Mouse (Mus musculus) liver, embryonic 13.5 days (tissue): ENCODE measurements around the gene Srd5a1. TPM values are rescaled to one million over a fixed set of nuclear protein-coding genes. Genes with fewer than 3 reads are reported as not detected.
A peak's percentile ranks its signal among the peaks of the same experiment; 100 is the strongest.
"Not testable (repeated sequence)": the region's sequence is repeated elsewhere in the genome, so short reads cannot be mapped to it uniquely, and the experiment has no call there.

Experiments
- ATAC-seq: fragments of 200-750 bp; cut with Nextera tagmentation; 2 replicates; pipeline ENCODE4 v1.8.0; 2017; ENCODE audit warnings: low read depth, mild to moderate bottlenecking, moderate number of reproducible peaks, moderate library complexity
- DNase-seq: peaks from one replicate; pipeline ENCODE4 v3.0.0; 2022
- H3K27ac ChIP-seq: fragments of 300-500 bp; sonication (generic); 2 replicates; pipeline ENCODE4 v1.5.1; 2015; ENCODE audit warnings: moderate library complexity, mild to moderate bottlenecking, inconsistent platforms
- H3K27me3 ChIP-seq: fragments of 300-500 bp; sonication (generic); 2 replicates; pipeline ENCODE4 v1.6.1; 2015; ENCODE audit warnings: mild to moderate bottlenecking, inconsistent platforms
- H3K36me3 ChIP-seq: fragments of 300-500 bp; sonication (generic); 2 replicates; pipeline ENCODE4 v1.6.1; 2015; ENCODE audit warnings: mild to moderate bottlenecking, inconsistent platforms
- H3K4me1 ChIP-seq: fragments of 300-500 bp; sonication (generic); replicated peaks from 2 replicates; pipeline ENCODE4 v1.6.1; 2015; ENCODE audit warnings: inconsistent platforms
- H3K4me2 ChIP-seq: fragments of 300-500 bp; sonication (generic); 2 replicates; pipeline ENCODE4 v1.6.1; 2015; ENCODE audit warnings: inconsistent platforms, mild to moderate bottlenecking, moderate library complexity
- H3K4me3 ChIP-seq: fragments of 300-500 bp; sonication (generic); replicated peaks from 2 replicates; pipeline ENCODE4 v1.5.1; 2015; ENCODE audit warnings: mild to moderate bottlenecking, inconsistent platforms
- H3K9ac ChIP-seq: fragments of 300-500 bp; sonication (generic); 2 replicates; pipeline ENCODE4 v1.6.1; 2015; ENCODE audit warnings: mild to moderate bottlenecking, inconsistent platforms
- H3K9me3 ChIP-seq: fragments of 300-500 bp; sonication (generic); replicated peaks from 2 replicates; pipeline ENCODE4 v1.6.1; 2016; ENCODE audit warnings: inconsistent platforms
- WGBS: fragments of 180-500 bp; shearing (Covaris S2); methylation state at CpG from one replicate; pipeline ENCODE4 v1.1.7; 2015; ENCODE audit not compliant: insufficient replicate concordance; 5-methylcytosine and 5-hydroxymethylcytosine counted together
- polyA plus RNA-seq: library from polyadenylated mRNA; unstranded; fragments of >200 nt; fragmentation: Nextera tagmentation; extraction: Ambion mirVana; gene quantifications from 2 replicates; pipeline ENCODE4 v1.2.1, GENCODE M21; 2015

Srd5a1 gene
- polyA plus RNA-seq, 1 experiment from 2014 or later = 4.7 TPM

DNA sequence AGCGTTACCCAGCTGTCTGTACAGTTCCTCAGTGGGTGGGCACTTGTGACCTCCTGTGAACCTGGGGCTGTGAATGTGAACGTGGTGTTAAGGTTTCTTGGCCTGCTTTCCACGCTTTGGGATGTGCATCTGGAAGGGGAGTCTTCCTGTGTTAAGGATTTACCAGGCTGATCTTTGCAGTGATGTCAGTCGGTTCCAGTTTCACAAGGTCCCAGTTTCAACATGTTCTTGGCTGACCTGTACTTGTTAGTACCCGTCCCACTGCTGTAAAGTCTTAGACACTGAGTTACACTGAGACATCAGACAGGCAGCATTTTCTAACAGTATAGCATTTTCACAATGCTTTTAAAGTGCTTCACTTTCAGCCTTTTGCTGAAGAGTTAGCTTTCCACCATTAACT, 12.6 kb upstream of the Srd5a1 start:
- Histone ChIP-seq H3K27me3 (no peaks in the 10 kb centered on the region), H3K4me2 (no peak overlapping the region), H3K27ac (no peak overlapping the region), H3K4me1 (no peaks in the 10 kb centered on the region), H3K9ac (no peak overlapping the region), H3K4me3 (no peak overlapping the region), H3K9me3 (no peaks in the 10 kb centered on the region), H3K36me3 (peaks cover 92% of the 10 kb centered on the region)
- ATAC-seq (no peak), DNase-seq (no peak)
- WGBS = 78% methylated on average over 5 of the region's 5 CpGs

DNA sequence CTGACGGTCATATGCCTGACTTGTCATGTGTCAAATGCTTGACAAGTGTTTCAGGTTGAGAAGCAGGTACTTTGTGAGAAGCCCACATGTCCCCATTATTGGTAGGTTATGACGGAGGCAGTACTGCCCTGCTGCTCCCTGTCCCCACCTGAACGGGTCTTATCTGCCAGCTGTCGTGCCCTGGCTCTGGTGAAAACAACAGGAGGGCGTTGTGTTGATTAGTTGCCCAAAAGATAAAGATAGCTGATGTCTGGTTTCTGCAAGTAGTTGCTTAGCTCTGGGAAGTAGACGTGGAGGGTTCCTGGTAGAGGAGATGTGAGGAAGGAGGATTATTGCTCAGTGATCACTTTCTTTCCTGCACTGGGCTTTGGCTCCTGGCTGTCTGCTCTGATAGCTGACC, 5.5 kb upstream of the Srd5a1 start:
- WGBS = 43% methylated on average over 6 of the region's 6 CpGs
- peaks cover 80% of the 10 kb centered on the region for H3K36me3 ChIP-seq

DNA sequence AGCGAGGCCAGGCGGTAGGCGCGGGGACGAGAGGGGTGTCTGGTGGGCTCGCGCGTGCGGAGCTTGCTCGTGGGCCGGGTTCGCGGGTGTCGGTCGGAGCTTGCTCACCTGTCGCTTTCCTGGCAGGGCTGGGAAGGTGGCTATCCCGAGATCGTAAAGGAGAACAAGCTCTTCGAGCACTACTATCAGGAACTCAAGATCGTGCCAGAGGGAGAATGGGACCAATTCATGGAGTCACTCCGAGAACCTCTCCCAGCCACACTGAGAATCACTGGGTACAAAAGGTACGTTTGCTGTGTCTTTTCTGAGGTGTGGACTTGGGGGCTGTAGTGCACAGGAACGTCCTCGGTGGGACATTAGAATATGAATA, 918 bp upstream of the Srd5a1 start:
- H3K4me1 ChIP-seq = peaks cover 29% of the 10 kb centered on the region

More for the DNA sequence above, 5.5 kb upstream of the Srd5a1 start:
- Histone ChIP-seq H3K4me3 (no peak overlapping the region), H3K9me3 (no peaks in the 10 kb centered on the region), H3K4me2 (no peak overlapping the region), H3K9ac (no peak overlapping the region), H3K27me3 (no peaks in the 10 kb centered on the region), H3K4me1 (peaks cover 14% of the 10 kb centered on the region), H3K27ac (no peak overlapping the region)
- no peak for DNase-seq
- no peak for ATAC-seq

DNA sequence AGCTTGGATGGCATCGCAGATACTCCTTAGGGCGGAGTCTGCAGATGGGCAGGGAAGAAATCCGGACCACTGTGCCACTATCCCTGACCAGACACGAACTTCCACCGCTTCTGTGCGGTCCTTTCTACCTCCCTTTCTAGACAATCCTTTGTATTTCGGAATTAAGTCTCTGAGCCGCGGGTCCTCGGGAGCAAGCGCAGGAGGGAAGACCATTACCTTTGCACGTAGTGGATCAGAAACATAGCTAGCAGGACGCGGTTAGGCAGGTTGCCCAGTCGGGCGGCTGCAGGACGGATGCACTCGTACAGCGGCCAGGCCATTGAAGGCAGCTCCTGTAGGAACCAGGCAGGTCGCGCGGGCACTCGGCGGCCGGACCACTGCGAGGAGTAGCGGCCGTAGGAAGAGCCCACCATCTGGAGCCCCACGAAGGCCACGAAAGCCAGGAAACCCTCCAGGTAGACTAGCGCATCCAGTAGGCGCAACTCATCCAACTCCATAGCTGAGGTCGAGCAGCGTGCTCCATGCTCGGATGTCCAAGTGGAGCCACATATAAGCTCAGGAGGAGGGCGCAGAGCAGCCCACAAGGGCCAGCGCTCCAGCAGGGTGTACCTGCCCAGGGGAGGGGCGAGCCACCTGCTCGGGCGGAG, 368 bp downstream of the Srd5a1 start:
- peak overlapping the region; percentile 96 for H3K4me3 ChIP-seq
- peaks cover 29% of the 10 kb centered on the region for H3K4me1 ChIP-seq
- H3K9me3 ChIP-seq = no peaks in the 10 kb centered on the region
- peaks cover 7% of the 10 kb centered on the region; the same call in 1 of the 2 replicates for H3K27me3 ChIP-seq
- H3K4me2 ChIP-seq = peak overlapping the region; percentile 98
- no peak overlapping the region for H3K27ac ChIP-seq
- peak; percentile 2 for DNase-seq
- WGBS = 1% methylated on average over 40 of the region's 40 CpGs
- no peak for ATAC-seq
- H3K36me3 ChIP-seq = peaks cover 26% of the 10 kb centered on the region
- peak overlapping the region; percentile 75 for H3K9ac ChIP-seq

More for the DNA sequence above, 918 bp upstream of the Srd5a1 start:
- Histone ChIP-seq H3K4me3 (peak overlapping the region; percentile 96), H3K27ac (peak overlapping the region; percentile 44; the same call in 1 of the 2 replicates), H3K4me2 (peak overlapping the region; percentile 98), H3K27me3 (peaks cover 7% of the 10 kb centered on the region; the same call in 1 of the 2 replicates), H3K36me3 (peaks cover 39% of the 10 kb centered on the region), H3K9me3 (no peaks in the 10 kb centered on the region), H3K9ac (peak overlapping the region; percentile 86)
- no peak for DNase-seq
- 1% methylated on average over 24 of the region's 24 CpGs for WGBS
- no peak for ATAC-seq

DNA sequence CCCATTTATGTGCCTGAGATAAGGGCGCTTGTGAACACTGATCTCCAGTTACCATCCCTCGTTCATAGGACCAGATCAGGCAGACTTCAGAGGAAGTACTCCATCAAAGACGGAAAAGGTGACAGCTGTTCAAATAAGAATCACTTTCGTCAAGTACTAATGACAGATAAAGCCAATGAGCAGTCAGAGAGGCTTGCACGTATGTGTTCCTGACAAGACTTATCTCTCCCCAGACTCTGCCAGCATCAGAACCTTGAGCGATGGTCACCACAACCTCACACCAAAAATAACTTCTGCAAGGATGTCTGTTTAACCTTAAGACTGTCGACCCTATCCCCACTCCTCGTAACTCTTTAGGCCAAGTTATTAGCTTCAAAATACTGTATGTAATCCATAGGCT, 2.5 kb downstream of the Srd5a1 start:
- Histone ChIP-seq H3K4me1 (peaks cover 28% of the 10 kb centered on the region), H3K27ac (no peak overlapping the region), H3K36me3 (peaks cover 7% of the 10 kb centered on the region), H3K4me2 (no peak overlapping the region), H3K27me3 (peaks cover 7% of the 10 kb centered on the region; the same call in 1 of the 2 replicates), H3K4me3 (no peak overlapping the region), H3K9me3 (no peaks in the 10 kb centered on the region), H3K9ac (no peak overlapping the region)
- WGBS = 35% methylated on average over 8 of the region's 8 CpGs
- no peak for DNase-seq
- no peak for ATAC-seq

DNA sequence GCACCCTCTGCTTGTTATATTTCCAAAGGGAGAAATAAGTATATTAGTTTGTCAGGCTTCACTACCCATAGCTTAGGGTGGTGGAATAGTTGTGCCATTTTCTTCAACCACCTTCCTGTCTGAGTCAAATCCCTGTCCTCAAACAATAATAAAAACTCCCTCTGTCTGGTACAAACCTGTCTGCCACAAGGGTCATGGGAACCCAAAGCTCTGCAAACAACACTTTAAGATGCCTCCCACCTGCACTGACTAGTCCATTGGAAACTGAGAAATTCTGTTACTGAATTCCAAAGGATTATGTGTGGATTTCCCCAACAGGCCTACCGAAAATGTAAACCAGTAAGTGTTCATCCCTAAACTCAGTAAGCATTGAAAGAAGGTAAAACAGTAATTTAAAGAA, 6.6 kb downstream of the Srd5a1 start:
- Histone ChIP-seq H3K9me3 (no peaks in the 10 kb centered on the region), H3K4me3 (no peak overlapping the region), H3K36me3 (no peaks in the 10 kb centered on the region), H3K4me1 (peaks cover 7% of the 10 kb centered on the region; the same call in 1 of the 2 replicates), H3K4me2 (no peak overlapping the region), H3K9ac (no peak overlapping the region), H3K27ac (no peak overlapping the region), H3K27me3 (peaks cover 3% of the 10 kb centered on the region; the same call in 1 of the 2 replicates)
- WGBS = 59% methylated on average over 1 of the region's 1 CpGs
- ATAC-seq = no peak
- no peak for DNase-seq

DNA sequence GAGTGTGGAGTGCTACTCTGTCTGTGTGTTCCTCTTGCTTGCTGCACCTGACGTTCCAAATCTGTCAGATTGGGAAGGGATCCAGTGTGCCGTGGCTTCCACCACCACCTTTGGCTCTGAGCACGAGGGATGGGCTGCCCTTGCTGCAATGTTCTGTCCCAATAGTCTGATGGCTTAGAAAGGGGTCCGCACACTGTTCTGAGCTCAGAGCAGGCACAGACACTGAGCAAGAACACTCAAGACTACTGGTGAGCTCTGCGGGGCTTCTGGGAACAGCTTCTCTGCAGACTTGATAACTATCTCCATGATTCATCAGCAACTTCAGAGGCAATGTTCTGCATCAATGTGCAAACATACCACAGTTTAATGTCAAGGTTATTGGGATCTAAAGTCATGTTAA, 9.9 kb downstream of the Srd5a1 start:
- Histone ChIP-seq H3K27me3 (no peaks in the 10 kb centered on the region), H3K4me3 (no peak overlapping the region), H3K4me1 (no peaks in the 10 kb centered on the region), H3K27ac (no peak overlapping the region), H3K9me3 (no peaks in the 10 kb centered on the region), H3K36me3 (no peaks in the 10 kb centered on the region), H3K4me2 (no peak overlapping the region), H3K9ac (no peak overlapping the region)
- ATAC-seq (no peak), DNase-seq (no peak)
- WGBS = 63% methylated on average over 5 of the region's 5 CpGs

DNA sequence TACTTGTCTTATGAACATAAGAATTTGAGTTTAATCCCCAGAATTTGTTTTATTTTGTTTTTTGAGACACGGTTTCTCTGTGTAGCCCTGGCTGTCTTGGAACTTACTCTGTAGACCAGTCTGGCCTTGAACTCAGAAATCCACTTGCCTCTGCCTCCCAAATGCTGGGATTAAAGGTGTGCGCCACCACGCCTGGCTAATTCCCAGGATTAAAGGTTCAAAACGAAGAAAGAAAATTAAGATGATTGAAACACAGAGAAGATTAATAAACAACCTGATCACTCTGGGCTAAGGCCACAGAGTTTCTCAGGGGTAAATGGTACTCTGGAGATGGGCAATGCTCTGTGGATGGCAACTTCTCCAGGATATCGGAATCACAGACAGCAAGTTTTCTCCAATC, 10.4 kb downstream of the Srd5a1 start:
- H3K4me3 ChIP-seq, H3K9ac ChIP-seq: not testable (repeated sequence)
- WGBS = 78% methylated on average over 5 of the region's 5 CpGs

DNA sequence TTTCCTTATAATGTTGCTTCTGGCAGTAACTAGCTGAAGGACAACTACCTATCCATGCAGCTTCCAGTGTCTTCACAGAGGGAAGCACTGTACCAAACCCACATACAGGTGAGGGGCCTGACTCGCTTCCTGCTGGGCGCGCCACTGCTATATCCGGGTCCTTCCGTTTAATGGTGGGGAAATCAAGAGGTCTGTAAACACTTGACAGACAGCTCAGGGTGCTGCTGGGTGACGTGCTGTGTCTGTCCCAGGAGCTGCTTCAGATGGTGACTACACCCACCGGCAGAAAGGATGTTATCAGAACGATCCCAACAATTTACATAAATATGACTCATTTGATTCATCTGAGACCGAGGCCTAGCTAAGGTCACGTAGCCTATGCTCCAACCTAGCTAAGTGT, 12.4 kb downstream of the Srd5a1 start:
- DNase-seq (no peak), ATAC-seq (no peak)
- H3K4me1 ChIP-seq = no peaks in the 10 kb centered on the region
- H3K27ac ChIP-seq = no peak overlapping the region
- 79% methylated on average over 10 of the region's 10 CpGs for WGBS
- no peak overlapping the region for H3K9ac ChIP-seq
- H3K36me3 ChIP-seq = no peaks in the 10 kb centered on the region
- no peak overlapping the region for H3K4me3 ChIP-seq
- no peaks in the 10 kb centered on the region for H3K9me3 ChIP-seq
- H3K4me2 ChIP-seq = no peak overlapping the region
- no peaks in the 10 kb centered on the region for H3K27me3 ChIP-seq

More for the DNA sequence above, 10.4 kb downstream of the Srd5a1 start:
- H3K9me3 ChIP-seq, ATAC-seq, DNase-seq, H3K27ac ChIP-seq, H3K27me3 ChIP-seq, H3K36me3 ChIP-seq, H3K4me2 ChIP-seq, H3K4me1 ChIP-seq: not testable (repeated sequence)

DNA sequence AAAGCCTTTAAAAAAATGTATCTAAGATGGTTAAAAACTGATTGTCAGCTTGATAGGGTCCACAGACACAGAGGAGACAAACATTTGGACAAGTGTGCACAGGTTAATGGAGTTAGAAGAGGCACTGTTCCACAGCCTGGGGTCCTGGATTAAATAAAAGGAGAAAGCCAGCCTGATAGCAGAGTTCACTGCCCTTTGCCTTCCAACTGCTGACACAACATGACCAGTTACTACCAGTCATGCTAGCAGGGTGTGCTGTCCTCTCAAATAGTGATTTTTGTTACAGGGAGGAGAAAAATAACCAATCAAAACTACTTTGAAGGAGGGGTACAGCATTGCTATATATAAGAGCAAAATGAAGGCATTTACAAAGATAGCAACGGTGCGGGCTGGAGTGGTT, 14.7 kb downstream of the Srd5a1 start:
- Histone ChIP-seq H3K9ac (no peak overlapping the region), H3K4me1 (no peaks in the 10 kb centered on the region), H3K27me3 (no peaks in the 10 kb centered on the region), H3K4me2 (no peak overlapping the region), H3K36me3 (no peaks in the 10 kb centered on the region), H3K27ac (no peak overlapping the region), H3K9me3 (no peaks in the 10 kb centered on the region), H3K4me3 (no peak overlapping the region)
- no peak for ATAC-seq
- 76% methylated on average over 2 of the region's 2 CpGs for WGBS
- DNase-seq = no peak

DNA sequence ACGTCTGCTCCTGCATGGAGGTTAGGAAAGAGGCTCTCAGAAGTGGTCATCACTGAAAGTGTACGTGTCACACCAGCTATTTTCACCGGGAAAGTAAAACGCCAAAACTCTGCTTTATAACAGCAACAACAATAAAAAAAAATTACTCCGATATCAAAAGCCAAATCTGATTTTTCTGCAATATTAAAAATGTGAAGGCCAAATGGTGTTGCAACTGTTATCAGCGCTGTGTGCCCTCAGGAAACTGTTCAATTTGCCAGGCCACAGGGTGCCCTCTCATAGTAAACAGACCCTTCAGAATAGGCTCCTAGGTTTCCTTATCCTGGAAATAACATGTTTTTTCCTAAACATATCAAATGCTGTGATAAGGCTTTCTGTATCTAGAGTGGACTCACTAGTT, 15.3 kb downstream of the Srd5a1 start:
- H3K27me3 ChIP-seq = no peaks in the 10 kb centered on the region
- H3K9me3 ChIP-seq = no peaks in the 10 kb centered on the region
- H3K36me3 ChIP-seq = no peaks in the 10 kb centered on the region
- no peak overlapping the region for H3K27ac ChIP-seq
- 72% methylated on average over 6 of the region's 6 CpGs for WGBS
- no peak overlapping the region for H3K4me2 ChIP-seq
- no peak overlapping the region for H3K9ac ChIP-seq
- H3K4me1 ChIP-seq = no peaks in the 10 kb centered on the region
- no peak overlapping the region for H3K4me3 ChIP-seq
- ATAC-seq (no peak), DNase-seq (no peak)

DNA sequence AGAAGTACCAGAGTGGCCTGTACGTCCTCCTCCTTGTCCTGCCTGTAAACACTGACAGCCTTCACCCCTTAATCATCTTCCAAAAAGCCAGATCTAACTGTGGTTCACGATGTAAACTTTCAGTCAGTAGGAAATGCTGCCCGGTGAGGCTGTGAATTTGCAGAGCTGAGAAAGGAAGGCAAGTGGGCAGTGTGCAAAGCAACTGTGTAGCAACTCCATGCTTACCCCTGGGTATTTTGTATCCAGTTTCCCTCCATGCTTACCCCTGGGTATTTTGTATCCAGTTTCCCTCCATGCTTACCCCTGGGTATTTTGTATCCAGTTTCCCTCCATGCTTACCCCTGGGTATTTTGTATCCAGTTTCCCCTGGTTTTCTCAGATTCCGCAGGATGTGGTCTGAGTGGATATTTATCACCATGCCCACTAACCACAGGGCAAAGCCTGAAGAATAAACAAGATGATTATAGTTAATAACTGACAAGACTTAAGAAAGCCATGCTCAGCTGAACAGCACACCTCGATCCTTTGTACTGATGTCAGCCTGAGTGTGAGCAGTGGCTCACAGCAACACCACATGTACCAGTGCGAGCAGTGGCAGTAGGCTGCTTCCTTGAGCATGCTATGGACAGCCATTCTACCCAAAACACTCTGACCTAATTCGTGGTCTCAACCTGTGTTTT, 16.5 kb downstream of the Srd5a1 start:
- H3K9ac ChIP-seq = no peak overlapping the region
- no peak for DNase-seq
- no peaks in the 10 kb centered on the region for H3K36me3 ChIP-seq
- no peaks in the 10 kb centered on the region for H3K9me3 ChIP-seq
- 53% methylated on average over 7 of the region's 7 CpGs for WGBS
- H3K4me1 ChIP-seq = no peaks in the 10 kb centered on the region
- ATAC-seq = no peak
- no peak overlapping the region for H3K27ac ChIP-seq
- H3K27me3 ChIP-seq = no peaks in the 10 kb centered on the region
- H3K4me2 ChIP-seq = no peak overlapping the region
- no peak overlapping the region for H3K4me3 ChIP-seq
